Mouse (Mus musculus) hindbrain, embryonic 13.5 days (tissue): ENCODE measurements around the gene Dnah7a. TPM values are rescaled to one million over a fixed set of nuclear protein-coding genes. Genes with fewer than 3 reads are reported as not detected.
A peak's percentile ranks its signal among the peaks of the same experiment; 100 is the strongest.
"Not testable (repeated sequence)": the region's sequence is repeated elsewhere in the genome, so short reads cannot be mapped to it uniquely, and the experiment has no call there.

Source experiments
- ATAC-seq: fragments of 200-750 bp; cut with Nextera tagmentation; 2 replicates; pipeline ENCODE4 v1.8.0; 2017; ENCODE audit warnings: moderate TSS enrichment; ENCODE audit not compliant: low FRiP score
- H3K27ac ChIP-seq: fragments of 300-500 bp; sonication (generic); 2 replicates; pipeline ENCODE4 v1.5.1; 2015; ENCODE audit warnings: inconsistent platforms, mild to moderate bottlenecking, moderate library complexity
- H3K27me3 ChIP-seq: fragments of 300-500 bp; sonication (generic); 2 replicates; pipeline ENCODE4 v1.6.1; 2015; ENCODE audit warnings: mild to moderate bottlenecking, inconsistent platforms
- H3K36me3 ChIP-seq: fragments of 300-500 bp; sonication (generic); 2 replicates; pipeline ENCODE4 v1.6.1; 2015; ENCODE audit warnings: mild to moderate bottlenecking, inconsistent platforms
- H3K4me1 ChIP-seq: fragments of 300-500 bp; sonication (generic); replicated peaks from 2 replicates; pipeline ENCODE4 v1.6.1; 2015; ENCODE audit warnings: inconsistent platforms
- H3K4me2 ChIP-seq: fragments of 300-500 bp; sonication (generic); 2 replicates; pipeline ENCODE4 v1.6.1; 2015; ENCODE audit warnings: inconsistent platforms, mild to moderate bottlenecking, moderate library complexity
- H3K4me3 ChIP-seq: fragments of 300-500 bp; sonication (generic); 2 replicates; pipeline ENCODE4 v1.5.1; 2015; ENCODE audit warnings: mild to moderate bottlenecking, inconsistent platforms
- H3K9ac ChIP-seq: fragments of 300-500 bp; sonication (generic); 2 replicates; pipeline ENCODE4 v1.6.1; 2015; ENCODE audit warnings: mild to moderate bottlenecking, inconsistent platforms
- H3K9me3 ChIP-seq: fragments of 300-500 bp; sonication (generic); 2 replicates; pipeline ENCODE4 v1.6.1; 2016; ENCODE audit warnings: inconsistent platforms
- WGBS: fragments of 180-500 bp; shearing (Covaris S2); methylation state at CpG from one replicate; pipeline ENCODE4 v1.1.7; 2015; 5-methylcytosine and 5-hydroxymethylcytosine counted together
- polyA plus RNA-seq: library from polyadenylated mRNA; unstranded; fragments of >200 nt; fragmentation: Nextera tagmentation; extraction: Ambion mirVana; gene quantifications from 2 replicates; pipeline ENCODE4 v1.2.1, GENCODE M21; 2015

Dnah7a gene
- polyA plus RNA-seq, 1 experiment from 2014 or later, result 8.5 TPM

DNA sequence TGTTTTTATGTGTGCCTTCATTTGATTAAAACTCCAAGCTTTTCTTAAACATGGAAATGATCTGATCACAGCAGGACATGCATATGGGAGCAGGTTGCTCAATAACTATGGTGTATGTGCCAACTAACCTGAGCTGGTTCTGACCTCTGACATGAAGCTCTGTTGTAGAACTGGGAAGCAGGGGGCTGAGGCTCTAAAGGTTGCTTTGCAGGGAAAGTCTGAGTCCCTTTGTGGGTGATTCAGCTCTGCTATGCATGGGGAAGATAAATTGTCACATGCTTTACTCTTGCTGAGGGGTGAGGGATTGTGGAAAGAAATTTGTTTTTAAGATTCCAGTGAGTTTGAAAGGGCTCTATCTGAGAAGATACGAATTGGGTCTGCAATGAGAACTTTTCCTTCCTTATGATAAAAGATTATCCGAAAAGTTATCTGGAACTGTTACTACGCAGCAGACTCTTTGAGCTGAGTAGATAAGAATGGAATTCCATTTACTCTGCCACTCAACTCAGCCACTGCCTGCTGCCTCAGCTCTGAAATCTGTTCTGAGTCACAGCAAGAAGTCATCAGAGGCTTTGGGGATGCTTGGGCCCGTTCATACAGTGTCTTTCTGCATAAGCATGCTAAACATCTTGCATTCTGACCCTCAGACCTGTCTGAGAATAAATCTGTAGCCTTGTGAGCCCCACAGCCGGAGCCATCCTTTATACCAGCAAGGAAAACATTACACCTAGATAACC lies 22.1 kb upstream of the Dnah7a start:
- H3K36me3 ChIP-seq, result no peaks in the 10 kb centered on the region
- H3K27me3 ChIP-seq, result no peaks in the 10 kb centered on the region
- H3K27ac ChIP-seq, result no peak overlapping the region
- WGBS, result 82% methylated on average over 5 of the region's 5 CpGs
- no peaks in the 10 kb centered on the region for H3K9me3 ChIP-seq
- no peak overlapping the region for H3K9ac ChIP-seq
- no peaks in the 10 kb centered on the region for H3K4me1 ChIP-seq
- H3K4me2 ChIP-seq, result no peak overlapping the region
- no peak for ATAC-seq
- H3K4me3 ChIP-seq, result no peak overlapping the region

DNA sequence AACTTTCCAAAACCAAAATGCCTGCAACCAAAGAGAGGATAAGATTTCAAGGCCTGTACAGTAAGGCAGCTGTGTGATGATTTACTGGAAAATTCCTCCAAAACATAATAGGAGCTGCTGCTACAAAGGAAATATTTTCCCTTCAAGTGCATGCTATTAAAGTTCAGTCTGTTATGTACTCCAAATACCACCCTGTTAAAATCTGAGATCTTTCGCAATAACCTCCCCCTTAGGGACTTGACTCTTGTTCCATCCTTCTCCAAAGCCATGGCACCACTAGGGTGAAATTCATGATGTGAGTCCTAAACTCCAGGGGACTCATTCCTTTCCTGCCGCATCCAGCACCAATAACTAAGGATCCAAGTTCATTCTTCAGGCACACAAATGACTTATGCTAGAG lies 20.3 kb upstream of the Dnah7a start:
- Histone ChIP-seq H3K36me3 (no peaks in the 10 kb centered on the region), H3K4me1 (no peaks in the 10 kb centered on the region), H3K9me3 (no peaks in the 10 kb centered on the region), H3K4me2 (no peak overlapping the region), H3K9ac (no peak overlapping the region), H3K4me3 (no peak overlapping the region), H3K27me3 (no peaks in the 10 kb centered on the region), H3K27ac (no peak overlapping the region)
- 94% methylated on average over 2 of the region's 2 CpGs for WGBS
- no peak for ATAC-seq

DNA sequence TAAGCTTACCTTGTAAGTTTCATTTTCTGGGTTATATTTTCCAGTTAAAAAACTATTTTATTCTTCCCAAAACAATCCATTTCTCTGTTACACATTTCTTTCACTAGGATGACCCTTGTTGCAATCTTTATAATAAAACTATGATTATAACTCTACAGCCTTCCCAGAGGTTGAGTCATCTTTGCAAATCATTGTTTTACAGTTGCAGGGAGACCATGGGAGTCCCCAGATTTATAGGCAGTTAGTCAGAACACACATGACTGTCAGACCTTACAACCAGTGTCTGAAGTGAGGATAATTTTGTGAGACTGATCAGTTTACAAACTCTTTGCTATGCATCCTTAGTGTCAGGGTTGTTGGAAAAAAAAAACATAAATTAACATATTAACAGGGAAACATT lies 14.8 kb upstream of the Dnah7a start:
- Histone ChIP-seq H3K9me3 (no peaks in the 10 kb centered on the region), H3K4me3 (no peak overlapping the region), H3K4me1 (no peaks in the 10 kb centered on the region), H3K36me3 (no peaks in the 10 kb centered on the region), H3K4me2 (no peak overlapping the region), H3K27me3 (no peaks in the 10 kb centered on the region), H3K9ac (no peak overlapping the region), H3K27ac (no peak overlapping the region)
- no peak for ATAC-seq

DNA sequence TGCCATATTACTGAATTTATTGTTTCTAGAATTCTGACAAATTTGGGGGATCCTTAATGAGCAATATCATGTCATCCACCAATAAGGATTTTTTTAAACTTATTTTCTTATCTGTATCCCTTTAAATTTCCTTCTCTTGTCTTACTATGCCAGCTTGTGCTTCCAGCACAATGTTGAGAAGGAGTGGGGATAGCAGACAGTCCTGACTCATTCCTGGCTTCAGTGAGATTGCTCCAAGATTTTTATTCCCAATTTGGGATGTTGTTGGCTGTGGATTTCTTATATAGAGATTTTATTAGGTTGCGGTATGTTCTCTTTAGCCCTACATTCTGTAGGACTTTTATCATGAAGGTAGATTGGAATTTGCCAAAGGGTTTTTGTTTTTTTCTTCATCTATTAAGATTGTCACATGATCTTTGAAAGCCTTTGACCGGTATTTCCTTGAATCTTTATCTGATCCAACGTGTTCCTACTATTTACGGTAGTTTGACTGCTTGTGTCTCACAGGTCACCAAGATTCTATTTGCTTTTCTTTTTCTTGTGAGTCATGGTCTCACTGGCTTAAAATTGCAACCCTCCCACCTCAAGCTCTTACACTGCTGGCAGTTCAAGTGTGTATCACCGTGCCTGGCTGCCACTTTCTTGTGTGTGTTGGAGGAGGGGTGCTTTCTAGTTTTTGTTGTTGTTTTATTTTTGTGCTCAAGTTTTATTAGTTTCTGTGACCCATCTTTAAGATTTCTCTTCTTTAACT lies 14.2 kb upstream of the Dnah7a start:
- 86% methylated on average over 5 of the region's 5 CpGs for WGBS
- Histone ChIP-seq H3K4me3 (no peak overlapping the region), H3K27me3 (no peaks in the 10 kb centered on the region), H3K4me2 (no peak overlapping the region), H3K36me3 (no peaks in the 10 kb centered on the region), H3K9me3 (no peaks in the 10 kb centered on the region), H3K27ac (no peak overlapping the region), H3K4me1 (no peaks in the 10 kb centered on the region), H3K9ac (no peak overlapping the region)
- ATAC-seq, result no peak

DNA sequence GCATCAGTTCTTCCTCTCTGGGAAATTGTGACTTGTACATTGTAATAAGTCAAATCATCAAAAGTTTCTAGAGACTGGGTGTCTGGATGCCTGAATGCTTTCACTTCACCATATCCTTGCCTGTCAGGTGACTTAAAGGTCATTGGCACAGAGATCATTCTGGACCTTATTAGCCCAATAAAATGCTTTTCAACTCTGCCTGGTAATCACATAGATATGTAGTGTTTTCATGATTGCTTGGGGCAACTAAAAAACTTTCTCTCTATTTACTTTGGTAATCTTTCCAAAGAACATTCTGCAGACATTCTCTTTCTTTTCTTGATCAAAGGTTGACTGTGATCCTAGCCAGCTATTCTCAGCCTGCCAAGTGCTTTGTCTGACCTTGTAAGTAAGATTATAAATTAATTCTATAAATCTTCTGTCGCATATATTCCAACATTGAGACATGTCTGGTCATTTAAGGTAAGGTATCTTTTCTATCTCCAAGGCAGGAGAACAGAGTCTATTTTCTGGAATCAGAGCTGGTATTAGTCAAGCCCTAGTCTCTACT lies 9.5 kb upstream of the Dnah7a start:
- no peaks in the 10 kb centered on the region for H3K36me3 ChIP-seq
- no peak overlapping the region for H3K4me3 ChIP-seq
- no peak overlapping the region for H3K4me2 ChIP-seq
- WGBS, result 94% methylated on average over 1 of the region's 1 CpGs
- no peaks in the 10 kb centered on the region for H3K9me3 ChIP-seq
- no peak overlapping the region for H3K9ac ChIP-seq
- H3K4me1 ChIP-seq, result no peaks in the 10 kb centered on the region
- no peaks in the 10 kb centered on the region for H3K27me3 ChIP-seq
- ATAC-seq, result no peak
- no peak overlapping the region for H3K27ac ChIP-seq

DNA sequence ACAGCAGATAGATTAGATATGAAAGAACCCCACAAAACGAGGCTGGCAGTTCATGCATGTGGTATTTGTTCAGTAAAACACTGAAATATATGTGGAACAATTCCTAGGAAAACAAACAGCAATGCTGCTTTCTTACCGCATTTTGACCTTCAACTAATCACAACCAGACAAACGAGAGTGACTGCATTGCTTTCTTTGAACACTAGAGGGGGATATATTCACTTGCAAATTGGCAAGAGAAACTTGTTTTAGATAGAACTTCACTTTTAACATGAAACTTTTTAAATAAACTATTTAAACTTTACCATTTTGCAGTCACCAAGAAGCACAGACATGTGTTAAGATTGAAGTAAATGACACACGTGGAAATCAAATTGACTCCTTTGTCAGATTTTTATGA lies 8.9 kb upstream of the Dnah7a start:
- no peak overlapping the region for H3K4me3 ChIP-seq
- H3K9me3 ChIP-seq, result no peaks in the 10 kb centered on the region
- H3K36me3 ChIP-seq, result no peaks in the 10 kb centered on the region
- H3K27me3 ChIP-seq, result no peaks in the 10 kb centered on the region
- no peak overlapping the region for H3K27ac ChIP-seq
- no peak overlapping the region for H3K4me2 ChIP-seq
- H3K9ac ChIP-seq, result no peak overlapping the region
- 5% methylated on average over 4 of the region's 4 CpGs for WGBS
- H3K4me1 ChIP-seq, result peaks cover under 1% of the 10 kb centered on the region; the same call in 1 of the 2 replicates
- no peak for ATAC-seq

DNA sequence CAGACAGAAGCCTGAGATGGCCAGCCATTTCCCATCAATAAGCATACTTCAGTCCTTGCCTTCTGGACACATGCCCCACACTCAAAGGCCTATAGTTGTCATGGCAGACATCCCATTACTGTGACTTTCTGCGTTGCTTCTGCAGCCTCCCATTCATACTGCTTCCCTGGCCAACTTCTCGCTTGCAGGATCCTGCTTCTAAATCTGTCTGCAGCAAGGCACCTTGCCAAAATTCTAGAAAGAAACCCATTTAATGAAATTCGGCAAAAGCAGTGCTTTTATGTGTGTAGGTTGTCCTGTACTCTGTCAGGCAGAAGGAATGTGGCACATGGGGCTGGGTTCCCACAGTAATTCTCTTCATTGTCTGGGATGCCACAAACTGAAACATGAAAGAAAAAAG lies 6.8 kb upstream of the Dnah7a start:
- H3K4me2 ChIP-seq, H3K9me3 ChIP-seq, H3K4me3 ChIP-seq, H3K4me1 ChIP-seq, H3K27ac ChIP-seq, H3K27me3 ChIP-seq, H3K36me3 ChIP-seq, H3K9ac ChIP-seq: not testable (repeated sequence)
- ATAC-seq, result peak; percentile 55; the same call in 1 of the 2 replicates
- 44% methylated on average over 3 of the region's 3 CpGs for WGBS

DNA sequence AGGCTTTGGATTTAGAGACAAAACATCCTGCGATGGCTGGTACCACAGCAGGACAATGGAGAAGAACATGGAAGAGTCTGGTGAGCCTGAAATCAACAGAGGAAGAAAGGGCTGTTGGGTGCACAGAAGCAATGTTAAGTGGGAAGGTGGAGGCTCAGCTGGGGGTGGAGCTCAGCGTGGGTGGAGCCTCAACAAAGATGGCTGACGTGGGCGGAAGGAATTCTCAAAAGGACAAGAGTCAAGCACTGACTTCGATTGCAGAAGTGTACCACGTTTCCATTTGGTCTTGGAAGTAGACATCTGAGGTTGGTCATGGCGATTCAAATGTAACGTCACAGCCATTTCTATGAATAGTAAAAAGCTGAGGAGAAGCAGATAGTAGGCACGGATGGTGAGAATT lies 4.5 kb upstream of the Dnah7a start:
- Histone ChIP-seq H3K4me1 (peaks cover 12% of the 10 kb centered on the region), H3K9me3 (no peaks in the 10 kb centered on the region), H3K27me3 (no peaks in the 10 kb centered on the region), H3K4me3 (no peak overlapping the region), H3K27ac (no peak overlapping the region), H3K4me2 (no peak overlapping the region), H3K36me3 (no peaks in the 10 kb centered on the region), H3K9ac (no peak overlapping the region)
- ATAC-seq, result no peak
- WGBS, result 90% methylated on average over 9 of the region's 9 CpGs

DNA sequence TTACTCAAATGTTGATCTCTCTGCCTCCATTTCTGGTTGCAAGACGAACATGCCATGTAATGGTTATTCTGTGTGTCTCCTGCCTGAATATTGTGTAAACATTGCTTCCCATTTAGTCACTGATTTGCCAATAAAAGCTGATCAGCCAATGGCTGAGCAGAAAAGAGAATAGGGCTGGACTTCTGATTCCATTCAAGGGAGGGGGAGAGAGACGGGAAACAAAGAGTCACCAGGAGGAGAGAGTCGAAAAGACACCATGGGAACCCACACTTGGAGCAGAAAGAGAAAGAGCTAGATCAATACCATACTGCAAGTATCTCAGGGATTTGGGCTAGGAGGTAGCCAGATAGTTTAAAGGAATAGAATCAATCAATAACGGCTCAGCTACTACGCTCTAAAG lies 3.0 kb upstream of the Dnah7a start:
- H3K27me3 ChIP-seq, H3K36me3 ChIP-seq, H3K9ac ChIP-seq, H3K27ac ChIP-seq, H3K4me3 ChIP-seq, H3K9me3 ChIP-seq: not testable (repeated sequence)
- peak; percentile 47 for ATAC-seq
- 53% methylated on average over 5 of the region's 5 CpGs for whole genome bisulfite sequencing
- Histone ChIP-seq H3K4me2 (peak overlapping the region; percentile 34), H3K4me1 (peaks cover 14% of the 10 kb centered on the region)

DNA sequence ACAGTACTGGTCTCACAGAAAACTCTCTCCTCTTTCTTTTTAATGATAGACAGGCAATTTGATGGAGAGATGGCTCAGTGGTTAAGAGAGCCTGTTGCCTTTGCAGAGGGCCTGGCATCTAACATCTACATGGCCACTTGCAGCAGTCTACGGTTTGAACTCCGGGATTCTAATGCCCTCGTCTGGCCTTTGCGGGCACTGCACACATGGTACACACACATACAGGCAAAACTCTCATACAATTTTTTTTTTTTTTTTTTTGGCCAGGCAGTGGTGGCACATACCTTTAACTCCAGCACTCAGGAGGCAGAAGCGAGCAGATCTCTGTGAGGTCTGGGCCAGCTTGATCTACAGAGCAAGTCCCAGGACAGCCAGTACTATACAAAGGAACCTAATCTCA lies 2.4 kb downstream of the Dnah7a start:
- H3K4me1 ChIP-seq, result peaks cover 10% of the 10 kb centered on the region
- H3K9ac ChIP-seq, result no peak overlapping the region
- no peak overlapping the region for H3K4me2 ChIP-seq
- no peaks in the 10 kb centered on the region for H3K36me3 ChIP-seq
- no peak overlapping the region for H3K27ac ChIP-seq
- no peaks in the 10 kb centered on the region for H3K27me3 ChIP-seq
- 91% methylated on average over 5 of the region's 5 CpGs for WGBS
- no peak overlapping the region for H3K4me3 ChIP-seq
- no peaks in the 10 kb centered on the region for H3K9me3 ChIP-seq
- ATAC-seq, result no peak

DNA sequence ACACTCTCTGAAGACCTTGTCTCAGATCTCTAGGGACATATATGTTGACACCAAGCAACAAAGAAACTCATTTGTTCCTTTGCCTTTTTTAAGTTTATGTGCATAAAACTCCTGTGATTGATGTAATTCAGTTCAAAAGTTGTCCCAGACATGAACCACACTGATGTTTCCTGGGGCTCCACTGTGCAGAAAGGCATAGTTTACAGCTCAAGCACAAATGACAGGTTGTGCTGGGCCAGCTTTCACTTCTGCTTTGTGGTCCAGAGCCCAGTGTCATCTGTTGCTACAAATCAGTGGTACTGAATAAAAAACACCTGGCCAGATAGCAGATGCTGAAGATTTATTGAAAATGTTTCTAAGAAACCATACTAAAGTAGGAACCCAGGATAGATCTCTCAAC lies 42.3 kb downstream of the Dnah7a start:
- H3K9me3 ChIP-seq, H3K9ac ChIP-seq, H3K27me3 ChIP-seq, ATAC-seq, H3K36me3 ChIP-seq, H3K4me2 ChIP-seq, H3K4me3 ChIP-seq, H3K27ac ChIP-seq, H3K4me1 ChIP-seq: not testable (repeated sequence)

DNA sequence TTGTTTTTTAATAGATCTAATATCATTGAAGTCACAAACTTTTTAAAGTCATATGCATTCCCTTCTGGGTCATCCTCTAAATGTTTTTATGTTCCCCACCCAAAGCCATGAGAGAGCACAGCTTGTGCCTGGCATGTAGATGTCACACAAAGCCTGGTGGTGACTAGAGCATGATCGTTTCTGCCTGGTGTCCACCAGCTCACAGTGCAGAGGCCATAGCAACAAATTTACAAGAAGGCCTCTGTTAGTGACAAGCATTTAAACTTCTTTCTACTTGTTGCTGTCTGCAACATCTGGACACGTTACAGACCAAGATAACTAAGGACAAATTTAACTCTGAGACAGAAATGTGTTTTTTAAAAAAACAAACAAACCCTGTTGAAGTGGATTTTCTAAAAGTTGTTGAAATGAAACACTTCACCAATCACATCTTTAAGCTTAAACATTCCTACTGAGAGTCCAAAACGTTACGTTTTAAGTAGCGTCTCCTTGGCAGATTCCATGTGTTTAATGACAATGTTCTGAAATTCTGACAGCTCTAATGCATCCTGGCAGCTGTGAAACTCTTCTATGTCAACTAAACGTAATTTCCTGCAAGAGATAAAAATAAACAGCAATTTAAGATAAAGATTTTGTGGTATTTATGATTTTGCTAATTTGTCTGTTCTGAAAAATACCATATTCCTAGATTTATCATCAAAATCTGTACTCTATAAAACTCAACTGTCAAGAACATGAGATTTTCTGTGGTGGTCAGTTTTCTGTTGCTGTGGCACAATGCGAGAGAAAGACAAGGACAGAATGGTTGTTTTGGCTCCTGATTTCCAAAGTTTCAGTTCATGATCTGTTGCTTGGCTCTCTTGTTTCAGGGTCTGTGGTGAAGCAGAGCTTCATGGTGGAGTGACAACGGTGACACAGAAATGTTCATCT lies 66.5 kb downstream of the Dnah7a start:
- H3K36me3 ChIP-seq, result no peaks in the 10 kb centered on the region
- WGBS, result 83% methylated on average over 8 of the region's 8 CpGs
- no peak for ATAC-seq

More for the DNA sequence above, 66.5 kb downstream of the Dnah7a start:
- H3K27ac ChIP-seq, result no peak overlapping the region
- no peak overlapping the region for H3K4me2 ChIP-seq
- no peak overlapping the region for H3K9ac ChIP-seq
- H3K27me3 ChIP-seq, result no peaks in the 10 kb centered on the region
- H3K9me3 ChIP-seq, result no peaks in the 10 kb centered on the region
- H3K4me1 ChIP-seq, result no peaks in the 10 kb centered on the region
- no peak overlapping the region for H3K4me3 ChIP-seq
